Mouse (Mus musculus) megakaryocyte, embryonic 14.5 days (primary cell): ENCODE measurements around the gene Ubxn1. TPM values are rescaled to one million over a fixed set of nuclear protein-coding genes. Genes with fewer than 3 reads are reported as not detected.
"Not testable (repeated sequence)": the region's sequence is repeated elsewhere in the genome, so short reads cannot be mapped to it uniquely, and the experiment has no call there.

Experiments used
- H3K27me3 ChIP-seq: replicated peaks from 2 replicates; pipeline ENCODE3; 2012; ENCODE audit warnings: inconsistent platforms
- H3K36me3 ChIP-seq: replicated peaks from 2 replicates; pipeline ENCODE3; 2012; ENCODE audit warnings: low read length, inconsistent platforms, mixed read lengths
- H3K4me1 ChIP-seq: 2 replicates; pipeline ENCODE4 v1.6.1; 2012; ENCODE audit warnings: inconsistent platforms
- H3K4me3 ChIP-seq: replicated peaks from 2 replicates; pipeline ENCODE3; 2012; ENCODE audit warnings: moderate library complexity, mild to moderate bottlenecking, inconsistent platforms
- H3K9me3 ChIP-seq: 2 replicates; pipeline ENCODE4 v1.6.1; 2012; ENCODE audit warnings: inconsistent platforms
- FLI1 ChIP-seq: IDR thresholded peaks from 2 replicates; pipeline ENCODE4 v1.6.1; 2012; ENCODE audit warnings: low read length, inconsistent platforms, mixed read lengths
- GATA1 ChIP-seq: IDR thresholded peaks from 3 replicates; pipeline ENCODE4 v1.6.1; 2012; ENCODE audit warnings: mixed read lengths, low read length, inconsistent platforms, borderline replicate concordance
- polyA plus RNA-seq: library from polyadenylated mRNA; stranded (reverse); fragments of >175 nt; gene quantifications from 2 replicates; pipeline ENCODE4 v1.2.3, GENCODE M21; 2012; ENCODE audit warnings: low replicate concordance; ENCODE audit not compliant: insufficient read depth

Gene Ubxn1
- polyA plus RNA-seq, 1 experiment, result 325 TPM

DNA sequence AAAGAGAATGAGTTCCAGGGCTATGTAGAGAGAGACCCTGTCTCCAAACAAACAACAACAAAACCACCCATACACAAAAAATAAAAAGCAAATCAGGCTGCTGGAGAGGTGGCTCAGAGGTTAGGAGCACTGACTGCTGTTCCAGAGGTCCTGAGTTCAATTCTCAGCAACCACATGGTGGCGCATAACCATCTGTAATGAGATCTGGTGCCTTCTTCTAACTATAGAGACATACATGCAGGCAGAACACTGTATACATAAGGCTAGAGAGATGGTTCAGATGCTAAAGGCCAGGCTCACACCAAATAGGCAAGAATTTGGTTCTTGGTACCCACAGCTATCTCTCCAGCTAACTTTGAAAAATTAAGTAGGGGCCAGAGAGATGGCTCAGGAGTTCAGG lies 12.3 kb upstream of the Ubxn1 start:
- no peak for TF ChIP-seq FLI1
- no peak for TF ChIP-seq GATA1
- Histone ChIP-seq H3K36me3 (no peaks in the 10 kb centered on the region), H3K27me3 (no peaks in the 10 kb centered on the region), H3K4me3 (no peak overlapping the region), H3K4me1 (peaks cover 5% of the 10 kb centered on the region; the same call in 1 of the 2 replicates), H3K9me3 (no peaks in the 10 kb centered on the region)

DNA sequence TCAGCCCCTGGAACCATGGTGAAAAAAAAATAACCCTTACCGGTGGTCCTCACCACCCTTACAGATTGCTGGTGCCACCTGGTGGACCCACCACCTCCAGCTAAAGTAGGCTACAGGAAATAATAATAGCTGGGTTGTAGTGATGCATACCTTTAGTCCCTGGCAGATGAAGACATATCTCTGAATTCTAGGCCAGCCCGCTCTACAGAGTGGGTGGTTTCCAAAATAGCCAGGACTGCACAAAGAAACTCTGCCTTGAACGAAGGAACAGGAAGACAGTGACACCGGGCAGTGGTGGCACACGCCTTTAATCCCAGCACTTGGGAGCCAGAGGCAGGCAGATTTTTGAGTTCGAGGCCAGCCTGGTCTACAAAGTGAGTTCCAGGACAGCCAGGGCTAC lies 7.0 kb upstream of the Ubxn1 start:
- Histone ChIP-seq H3K4me1 (peaks cover 22% of the 10 kb centered on the region), H3K27me3 (no peaks in the 10 kb centered on the region), H3K9me3 (no peaks in the 10 kb centered on the region), H3K36me3 (no peaks in the 10 kb centered on the region), H3K4me3 (no peak overlapping the region)
- TF ChIP-seq FLI1 (no peak), GATA1 (no peak)

DNA sequence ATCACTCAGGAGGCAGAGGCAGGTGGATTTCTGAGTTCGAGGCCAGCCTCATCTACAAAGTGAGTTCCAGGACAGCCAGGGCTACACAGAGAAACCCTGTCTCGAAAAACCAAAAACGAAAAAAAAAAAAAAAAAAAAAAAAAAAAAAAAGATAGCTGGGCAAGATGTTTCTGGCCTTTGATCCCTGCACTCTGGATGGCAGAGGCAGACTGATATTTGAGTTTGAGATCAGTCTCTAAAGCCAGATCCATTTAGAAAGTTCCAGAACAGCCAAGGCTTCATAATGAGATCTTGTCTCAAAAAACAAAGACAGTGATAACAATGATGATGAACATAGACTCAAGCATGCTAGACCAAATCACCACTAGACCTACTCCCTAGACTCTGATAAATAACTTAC lies 915 bp upstream of the Ubxn1 start:
- Histone ChIP-seq H3K36me3 (peaks cover 32% of the 10 kb centered on the region), H3K4me3 (peak overlapping the region; percentile 97), H3K4me1 (peaks cover 60% of the 10 kb centered on the region)
- H3K9me3 ChIP-seq, H3K27me3 ChIP-seq: not testable (repeated sequence)

DNA sequence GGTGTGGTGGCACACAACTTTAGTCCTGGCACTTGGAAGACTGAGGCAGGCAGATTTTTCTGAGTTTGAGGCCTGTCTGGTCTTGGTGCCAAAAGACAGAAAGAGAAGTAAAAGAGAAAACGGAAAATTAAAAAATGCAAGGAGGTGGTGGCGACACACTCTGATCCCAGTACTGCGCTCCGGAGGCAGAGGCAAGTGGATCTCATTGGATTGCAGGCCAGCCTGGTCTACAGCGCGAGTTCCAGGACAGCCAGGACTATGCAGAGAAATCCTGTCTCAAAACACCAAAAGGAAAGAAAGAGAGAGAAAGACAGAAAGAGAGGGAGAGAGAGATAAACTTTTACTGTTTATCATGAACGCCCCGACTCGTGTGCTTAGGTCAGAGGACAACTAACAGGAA lies 458 bp upstream of the Ubxn1 start:
- TF ChIP-seq FLI1 (no peak), GATA1 (no peak)
- H3K27me3 ChIP-seq, result no peaks in the 10 kb centered on the region
- H3K4me3 ChIP-seq, result peak overlapping the region; percentile 97
- no peaks in the 10 kb centered on the region for H3K9me3 ChIP-seq
- peaks cover 60% of the 10 kb centered on the region for H3K4me1 ChIP-seq
- peaks cover 37% of the 10 kb centered on the region for H3K36me3 ChIP-seq

DNA sequence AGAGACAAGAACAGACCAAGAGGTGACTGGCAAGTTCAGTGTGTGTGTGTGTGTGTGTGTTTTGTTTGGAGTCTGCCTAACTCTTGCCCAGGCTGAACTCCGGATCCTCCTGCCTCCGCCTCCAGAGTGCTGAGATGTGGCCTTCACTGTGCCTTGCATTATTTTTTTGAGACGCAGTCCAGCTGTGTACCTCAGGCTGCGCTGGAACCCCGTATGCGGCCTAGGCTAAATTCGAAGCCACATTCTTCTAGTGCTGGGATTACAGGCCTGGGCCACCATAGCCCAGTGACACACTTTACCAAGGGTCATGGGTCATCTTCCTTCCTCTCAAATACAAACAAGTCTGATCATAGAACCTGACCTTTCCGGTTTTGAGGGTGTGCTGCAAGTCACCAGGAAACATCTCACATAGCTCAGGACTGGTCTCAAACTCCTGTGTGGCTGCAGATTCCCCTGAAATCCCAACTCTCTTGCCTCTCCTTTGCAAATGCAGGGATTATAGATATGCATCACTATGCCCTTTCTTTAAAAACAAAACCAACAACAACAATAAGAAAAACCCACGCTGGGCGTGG lies 1.1 kb downstream of the Ubxn1 start:
- TF ChIP-seq FLI1 (no peak), GATA1 (no peak)
- Histone ChIP-seq H3K27me3 (no peaks in the 10 kb centered on the region), H3K4me1 (peaks cover 53% of the 10 kb centered on the region), H3K4me3 (peak overlapping the region; percentile 97), H3K9me3 (no peaks in the 10 kb centered on the region), H3K36me3 (peaks cover 51% of the 10 kb centered on the region)

DNA sequence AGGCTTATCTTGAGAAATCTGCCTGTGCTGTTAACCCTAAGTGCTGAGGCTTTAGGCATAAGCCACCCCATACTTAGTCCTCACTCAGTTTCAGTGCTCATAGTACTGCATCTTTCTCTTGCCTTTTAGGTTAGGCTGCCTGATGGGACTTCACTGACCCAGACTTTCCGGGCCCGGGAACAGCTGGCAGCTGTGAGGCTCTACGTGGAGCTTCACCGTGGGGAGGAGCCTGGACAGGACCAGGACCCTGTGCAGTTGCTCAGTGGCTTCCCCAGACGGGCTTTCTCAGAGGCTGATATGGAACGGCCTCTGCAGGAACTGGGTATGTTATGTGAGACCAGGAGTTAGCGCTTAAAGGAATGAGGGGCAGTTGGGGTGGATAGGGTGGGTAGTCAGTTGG lies 3.7 kb downstream of the Ubxn1 start:
- Histone ChIP-seq H3K9me3 (no peaks in the 10 kb centered on the region), H3K4me3 (peak overlapping the region; percentile 44), H3K4me1 (peaks cover 46% of the 10 kb centered on the region), H3K36me3 (peaks cover 72% of the 10 kb centered on the region), H3K27me3 (no peaks in the 10 kb centered on the region)
- TF ChIP-seq FLI1 (no peak), GATA1 (no peak)

DNA sequence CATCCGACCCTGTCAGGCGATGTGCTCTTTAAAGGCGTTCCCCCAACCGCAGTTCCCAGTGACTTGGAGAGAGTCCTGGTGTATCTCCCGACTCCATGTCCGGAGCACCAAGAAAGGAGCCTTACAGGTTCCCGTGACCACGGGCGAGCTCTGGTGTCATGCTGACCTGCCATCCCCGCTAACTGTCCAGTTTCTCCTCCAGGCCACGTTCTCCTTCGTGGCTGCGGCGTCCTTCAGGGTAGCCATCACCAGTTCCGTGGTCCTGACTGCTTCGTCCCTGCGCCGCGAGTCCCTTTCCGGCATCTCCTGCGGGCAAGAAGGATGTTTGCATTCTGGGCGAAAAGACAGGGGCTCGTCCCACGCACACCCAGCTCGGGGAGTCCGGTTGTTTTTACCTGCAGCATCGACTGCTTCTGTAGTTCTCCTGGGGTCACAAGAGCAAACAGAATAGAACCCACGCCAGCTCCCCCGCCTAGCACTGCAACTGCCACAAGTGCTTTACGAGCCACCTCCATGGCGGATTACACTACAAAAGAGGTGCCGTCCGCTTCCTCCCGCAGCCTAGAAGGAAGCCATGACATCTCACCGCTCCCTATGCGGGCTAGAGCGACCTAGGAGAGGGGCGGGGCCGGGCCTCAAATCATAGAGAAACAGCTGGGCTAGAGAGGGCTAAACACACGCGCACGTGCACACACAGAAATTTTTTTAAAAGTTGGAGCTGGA lies 9.2 kb downstream of the Ubxn1 start, which contains the start of gene Uqcc3:
TSS of gene Uqcc3 (minus strand) at position 613 of the 723 bp plus-strand sequence.
- Histone ChIP-seq H3K27me3 (no peaks in the 10 kb centered on the region), H3K4me1 (peaks cover 32% of the 10 kb centered on the region), H3K36me3 (peaks cover 39% of the 10 kb centered on the region), H3K9me3 (no peaks in the 10 kb centered on the region), H3K4me3 (peak within 1 kb of the TSS; percentile 100)
- TF ChIP-seq FLI1 (no peak), GATA1 (no peak)

DNA sequence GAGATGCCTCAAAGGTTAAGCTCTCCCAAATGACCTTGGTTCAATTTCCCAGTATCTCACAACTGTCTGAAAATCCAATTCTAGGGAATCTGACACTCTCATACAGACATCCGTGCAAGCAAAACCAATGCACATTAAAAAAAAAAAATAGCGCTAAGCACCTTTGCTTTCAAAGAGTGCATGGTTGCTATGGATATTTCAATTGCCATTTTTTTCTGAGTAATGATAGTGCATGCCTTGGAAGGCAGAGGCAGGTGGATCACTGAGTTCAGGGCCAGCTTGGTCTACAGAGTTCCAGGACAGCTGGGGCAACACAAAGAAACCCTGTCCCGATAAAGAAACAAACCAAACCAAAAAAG lies 9.7 kb downstream of the Ubxn1 start:
- H3K27me3 ChIP-seq, result no peaks in the 10 kb centered on the region
- H3K36me3 ChIP-seq, result peaks cover 33% of the 10 kb centered on the region
- no peaks in the 10 kb centered on the region for H3K9me3 ChIP-seq
- peaks cover 32% of the 10 kb centered on the region for H3K4me1 ChIP-seq
- peak overlapping the region; percentile 100 for H3K4me3 ChIP-seq
- TF ChIP-seq FLI1, result no peak
- no peak for TF ChIP-seq GATA1

DNA sequence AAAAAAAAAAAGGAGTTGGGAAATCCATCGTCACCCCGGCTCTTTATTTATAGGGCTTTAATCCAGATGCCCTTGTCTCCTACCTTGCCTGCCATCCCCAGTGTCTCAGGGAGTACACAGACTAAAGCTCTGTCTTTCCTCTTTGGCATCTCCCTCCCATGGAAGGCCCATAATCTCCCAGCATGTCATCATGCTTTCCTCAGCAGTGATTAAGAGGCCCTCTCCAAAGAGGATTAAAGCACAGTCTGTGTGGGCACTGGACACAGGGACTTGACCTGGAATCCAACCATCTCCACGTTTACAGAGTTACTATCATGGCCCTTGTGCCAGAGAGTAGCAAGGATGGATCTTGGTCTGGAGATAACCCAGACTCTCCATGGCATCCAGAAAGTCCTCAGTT lies 12.3 kb downstream of the Ubxn1 start, which contains the start of the genes Lbhd1 and Gm49403:
TSS of gene Lbhd1 (plus strand) at position 117 of the 400 bp plus-strand sequence.
TSS of gene Gm49403 (plus strand) at position 315 of the 400 bp plus-strand sequence.
- Histone ChIP-seq H3K4me3 (no peak within 1 kb of the TSS), H3K4me1 (peaks cover 41% of the 10 kb centered on the region), H3K9me3 (no peaks in the 10 kb centered on the region), H3K36me3 (peaks cover 9% of the 10 kb centered on the region), H3K27me3 (no peaks in the 10 kb centered on the region)
- no peak for TF ChIP-seq GATA1
- TF ChIP-seq FLI1, result no peak

DNA sequence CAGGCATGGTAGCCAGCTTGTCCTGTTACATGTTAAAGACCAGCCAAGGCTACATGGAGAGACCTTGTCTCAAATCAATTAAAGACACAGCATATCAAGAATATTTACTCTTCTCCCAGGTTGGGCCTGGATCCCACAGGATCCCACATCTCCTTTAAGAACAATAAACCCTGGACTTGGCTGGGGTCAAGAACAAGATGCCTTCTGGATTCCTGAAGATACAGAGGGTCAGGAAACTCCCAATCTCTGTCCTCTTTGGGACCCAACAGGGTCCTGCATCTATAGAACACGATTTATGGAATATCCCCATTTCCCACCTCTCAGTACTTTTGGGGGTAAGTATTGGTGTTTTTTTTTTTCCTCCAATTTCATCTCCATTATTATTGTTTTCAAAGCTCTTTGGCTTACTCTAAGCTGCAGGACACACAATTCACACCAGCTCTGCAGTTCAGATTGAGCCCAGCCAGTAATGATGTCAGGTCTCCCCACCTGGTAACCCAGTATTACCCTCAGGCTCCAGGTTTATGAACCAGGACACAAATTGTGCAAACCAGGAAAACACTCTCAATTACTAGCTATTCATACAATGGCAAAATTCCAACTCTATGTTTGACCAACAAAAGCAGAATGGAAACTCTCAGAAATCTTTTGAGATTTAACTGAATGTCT lies 15.8 kb downstream of the Ubxn1 start:
- no peaks in the 10 kb centered on the region for H3K27me3 ChIP-seq
- H3K36me3 ChIP-seq, result peaks cover 16% of the 10 kb centered on the region
- no peaks in the 10 kb centered on the region for H3K9me3 ChIP-seq
- peak overlapping the region; percentile 94 for H3K4me3 ChIP-seq
- TF ChIP-seq GATA1 (no peak), FLI1 (no peak)
- peaks cover 37% of the 10 kb centered on the region for H3K4me1 ChIP-seq
